In the genomic region with DNA sequence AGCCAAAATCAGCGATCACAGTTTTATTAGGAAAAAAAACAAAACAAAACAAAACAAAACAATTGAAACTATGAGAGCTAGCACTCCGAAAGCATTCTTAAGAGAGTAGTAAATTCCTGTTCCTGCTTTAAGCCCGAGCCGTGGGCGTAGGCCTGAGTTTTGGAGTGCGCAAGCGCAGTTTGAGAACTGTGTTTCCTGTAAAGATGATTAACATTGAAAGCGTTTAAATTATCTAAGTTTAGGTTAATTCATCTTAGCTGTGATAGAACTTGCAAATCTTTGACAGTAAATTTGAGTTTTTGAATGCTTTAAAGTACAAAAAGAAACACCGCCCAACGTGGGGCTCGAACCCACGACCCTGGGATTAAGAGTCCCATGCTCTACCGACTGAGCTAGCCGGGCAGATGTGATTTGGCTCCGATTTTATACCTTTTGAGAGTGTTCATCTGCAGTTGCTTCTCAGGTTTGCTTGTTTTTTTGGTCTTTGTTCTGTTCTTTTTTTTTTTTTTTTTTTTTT, we compare ENCODE assay signal across 8 mouse cellular contexts. TPM values are rescaled to one million over a fixed set of nuclear protein-coding genes. Genes with fewer than 3 reads are reported as not detected.
A peak's percentile ranks its signal among the peaks of the same experiment; 100 is the strongest.
DNase-seq lines count a peak whose midpoint lies in the region; ATAC-seq and TF ChIP-seq lines count a peak whose summit lies in the region.

No protein-coding gene starts in this region.

- H3K27ac ChIP-seq in bone marrow, adult 2 months (ENCODE audit: control insufficient read depth, insufficient read depth, low read depth, low read length, poor library complexity): peak overlapping the region; percentile 96
- peak overlapping the region; percentile 98 for H3K27ac ChIP-seq in embryonic facial prominence, embryonic 14.5 days (replicated peaks; ENCODE audit: low read depth, low read length)
- H3K27ac ChIP-seq in limb, embryonic 12.5 days: peak overlapping the region; percentile 94
- H3K27ac ChIP-seq in midbrain, embryonic 14.5 days (replicated peaks; ENCODE audit: low read depth, low read length): peak overlapping the region; percentile 86

- under 1% methylated on average over 15 of the region's 15 CpGs for WGBS in bone marrow, adult 2 months
- WGBS in embryonic facial prominence, embryonic 14.5 days: 0% methylated on average over 15 of the region's 15 CpGs
- WGBS in limb, embryonic 12.5 days: 1% methylated on average over 15 of the region's 15 CpGs
- under 1% methylated on average over 15 of the region's 15 CpGs for WGBS in midbrain, embryonic 14.5 days

- H3K4me3 ChIP-seq in bone marrow, adult 2 months (replicated peaks; ENCODE audit: control insufficient read depth, low read depth, low read length): peak overlapping the region; percentile 86
- peak overlapping the region; percentile 72 for H3K4me3 ChIP-seq in embryonic facial prominence, embryonic 14.5 days (ENCODE audit: low read depth, low read length)
- H3K4me3 ChIP-seq in limb, embryonic 12.5 days (replicated peaks): peak overlapping the region; percentile 66
- peak overlapping the region; percentile 53 for H3K4me3 ChIP-seq in midbrain, embryonic 14.5 days (replicated peaks; ENCODE audit: low read depth, low read length)

- no peaks in the 10 kb centered on the region for H3K9me3 ChIP-seq in embryonic facial prominence, embryonic 14.5 days (ENCODE audit: control insufficient read depth, low read length)
- H3K9me3 ChIP-seq in limb, embryonic 12.5 days: no peaks in the 10 kb centered on the region
- no peaks in the 10 kb centered on the region for H3K9me3 ChIP-seq in midbrain, embryonic 14.5 days (ENCODE audit: control insufficient read depth, low read length)

- DNase-seq in A20 (ENCODE audit: low read depth, low spot score): peak; percentile 94
- DNase-seq in embryonic facial prominence, embryonic 14.5 days (ENCODE audit: low spot score): peak; percentile 89
- DNase-seq in heart, adult 8-10 months (ENCODE audit: low spot score): peak; percentile 93
- peak; percentile 88 to 93 for DNase-seq in kidney, adult 8-10 months
- DNase-seq in midbrain, embryonic 14.5 days: peak; percentile 94
- peak; percentile 70 to 84 for DNase-seq in spleen, adult 18-20 months

- peaks cover 1% of the 10 kb centered on the region; the same call in 1 of the 2 replicates for H3K4me1 ChIP-seq in bone marrow, adult 2 months (ENCODE audit: control insufficient read depth, insufficient read depth, low read length)
- H3K4me1 ChIP-seq in embryonic facial prominence, embryonic 14.5 days (ENCODE audit: control insufficient read depth, insufficient read depth, low read length): no peaks in the 10 kb centered on the region
- H3K4me1 ChIP-seq in limb, embryonic 12.5 days (replicated peaks): no peaks in the 10 kb centered on the region
- H3K4me1 ChIP-seq in midbrain, embryonic 14.5 days (ENCODE audit: control insufficient read depth, insufficient read depth, low read length): no peaks in the 10 kb centered on the region

- peak overlapping the region; percentile 85 for H3K9ac ChIP-seq in embryonic facial prominence, embryonic 14.5 days (ENCODE audit: low read depth, low read length)
- peak overlapping the region; percentile 78 for H3K9ac ChIP-seq in limb, embryonic 12.5 days (replicated peaks)
- peak overlapping the region; percentile 62; the same call in 1 of the 2 replicates for H3K9ac ChIP-seq in midbrain, embryonic 14.5 days (replicated peaks; ENCODE audit: low read length)

- ATAC-seq in embryonic facial prominence, embryonic 14.5 days (ENCODE audit: low read depth): peak; percentile 76
- ATAC-seq in limb, embryonic 12.5 days (ENCODE audit: insufficient number of reproducible peaks, insufficient read depth, low FRiP score, low TSS enrichment, low read depth): peak; percentile 53
- ATAC-seq in midbrain, embryonic 14.5 days (ENCODE audit: low FRiP score, low TSS enrichment): peak; percentile 79

- no peaks in the 10 kb centered on the region for H3K27me3 ChIP-seq in embryonic facial prominence, embryonic 14.5 days (replicated peaks; ENCODE audit: control insufficient read depth, insufficient read depth, low read length)
- H3K27me3 ChIP-seq in limb, embryonic 12.5 days: no peaks in the 10 kb centered on the region
- no peaks in the 10 kb centered on the region for H3K27me3 ChIP-seq in midbrain, embryonic 14.5 days (ENCODE audit: control insufficient read depth, insufficient read depth, low read length)

- TF ChIP-seq POLR2A in bone marrow, adult 2 months (IDR thresholded peaks at IDR 0.05; ENCODE audit: borderline replicate concordance, control insufficient read depth, low read depth, low read length): no peak

- peak overlapping the region; percentile 54 for H3K4me2 ChIP-seq in embryonic facial prominence, embryonic 14.5 days (ENCODE audit: low read depth, low read length)
- H3K4me2 ChIP-seq in limb, embryonic 12.5 days: peak overlapping the region; percentile 63
- peak overlapping the region; percentile 58 for H3K4me2 ChIP-seq in midbrain, embryonic 14.5 days (ENCODE audit: low read length)

- no peak for TF ChIP-seq CTCF in bone marrow, adult 2 months (IDR thresholded peaks at IDR 0.05; ENCODE audit: control insufficient read depth, insufficient read depth, low read length)

- peaks cover 10% of the 10 kb centered on the region; the same call in 1 of the 2 replicates for H3K36me3 ChIP-seq in embryonic facial prominence, embryonic 14.5 days (ENCODE audit: control insufficient read depth, insufficient read depth, low read length)
- 0 out of 2 replicates have a peak, but pooled peaks cover 9% of the 10 kb centered on the region for H3K36me3 ChIP-seq in limb, embryonic 12.5 days
- peaks cover 6% of the 10 kb centered on the region; the same call in 1 of the 2 replicates for H3K36me3 ChIP-seq in midbrain, embryonic 14.5 days (ENCODE audit: control insufficient read depth, insufficient read depth, low read length)

RNA-seq across cellular contexts. Expression of gene Psma3, which starts 5.6 kb away (rescaled TPM):
- 142 and 186 TPM in 2 replicates for polyA plus RNA-seq in bone marrow, adult 2 months (2011; ENCODE audit: insufficient read depth, insufficient read length, low replicate concordance, missing spikeins)
- polyA plus RNA-seq in embryonic facial prominence, embryonic 14.5 days (2014; fragmentation: Nextera tagmentation; extraction: Ambion mirVana): 589 and 594 TPM in 2 replicates
- 100 to 1,000 TPM; 168 to 195 (median 176) TPM for total RNA-seq in heart, adult 8-10 months (2022)
- 611 and 672 TPM in 2 replicates for polyA plus RNA-seq in limb, embryonic 12.5 days (2016; fragmentation: Nextera tagmentation; extraction: Ambion mirVana)
- 552 and 556 TPM in 2 replicates for polyA plus RNA-seq in midbrain, embryonic 14.5 days (2014; fragmentation: Nextera tagmentation; extraction: Ambion mirVana)

RNA-seq across cellular contexts. Expression of gene Actr10, which starts 31.2 kb away (rescaled TPM):
- 35.6 and 59.6 TPM in 2 replicates for polyA plus RNA-seq in bone marrow, adult 2 months (2011; ENCODE audit: insufficient read depth, insufficient read length, low replicate concordance, missing spikeins)
- 269 and 276 TPM in 2 replicates for polyA plus RNA-seq in embryonic facial prominence, embryonic 14.5 days (2014; fragmentation: Nextera tagmentation; extraction: Ambion mirVana)
- total RNA-seq in heart, adult 8-10 months (2022): 100 to 1,000 TPM; 120 to 137 (median 129) TPM
- 249 and 250 TPM in 2 replicates for polyA plus RNA-seq in limb, embryonic 12.5 days (2016; fragmentation: Nextera tagmentation; extraction: Ambion mirVana)
- polyA plus RNA-seq in midbrain, embryonic 14.5 days (2014; fragmentation: Nextera tagmentation; extraction: Ambion mirVana): 217 and 257 TPM in 2 replicates

RNA-seq across cellular contexts. Expression of gene Arid4a, which starts 46.9 kb away (rescaled TPM):
- polyA plus RNA-seq in bone marrow, adult 2 months (2011; ENCODE audit: insufficient read depth, insufficient read length, low replicate concordance, missing spikeins): 36.2 and 58.7 TPM in 2 replicates
- polyA plus RNA-seq in embryonic facial prominence, embryonic 14.5 days (2014; fragmentation: Nextera tagmentation; extraction: Ambion mirVana): 28.6 and 32.5 TPM in 2 replicates
- total RNA-seq in heart, adult 8-10 months (2022): 10 to 100 TPM; 11.1 to 15.3 (median 13.1) TPM
- 36.3 and 39.3 TPM in 2 replicates for polyA plus RNA-seq in limb, embryonic 12.5 days (2016; fragmentation: Nextera tagmentation; extraction: Ambion mirVana)
- 42.3 and 44.7 TPM in 2 replicates for polyA plus RNA-seq in midbrain, embryonic 14.5 days (2014; fragmentation: Nextera tagmentation; extraction: Ambion mirVana)

Comparison
In these comparisons a context has a peak if more than half of its experiments do, and no peak if none do; other contexts are left out.
1. Peak in every context shown above with its lines: DNase-seq, ATAC-seq, H3K4me3 ChIP-seq and H3K27ac ChIP-seq.